Mouse (Mus musculus) testis, adult 2 months (tissue): ENCODE measurements around the gene Gfap. TPM values are rescaled to one million over a fixed set of nuclear protein-coding genes. Genes with fewer than 3 reads are reported as not detected.

Experiments
- H3K27ac ChIP-seq: fragments of 200-500 bp; 2 replicates; pipeline ENCODE4 v1.5.1; 2012; ENCODE audit warnings: low read depth, low read length; ENCODE audit not compliant: control insufficient read depth, insufficient read depth
- H3K27me3 ChIP-seq: fragments of 200-500 bp; 2 replicates; pipeline ENCODE4 v1.6.1; 2012; ENCODE audit warnings: mild to moderate bottlenecking, low read length, moderate library complexity; ENCODE audit not compliant: control insufficient read depth, insufficient read depth
- H3K36me3 ChIP-seq: fragments of 200-500 bp; 2 replicates; pipeline ENCODE4 v1.6.1; 2012; ENCODE audit warnings: mild to moderate bottlenecking, low read length; ENCODE audit not compliant: control insufficient read depth, insufficient read depth
- H3K4me1 ChIP-seq: fragments of 200-500 bp; 2 replicates; pipeline ENCODE4 v1.6.1; 2012; ENCODE audit warnings: low read length; ENCODE audit not compliant: control insufficient read depth, insufficient read depth
- H3K4me3 ChIP-seq: fragments of 200-500 bp; 2 replicates; pipeline ENCODE4 v1.5.1; 2012; ENCODE audit warnings: low read depth, mild to moderate bottlenecking, low read length, moderate library complexity, mixed read lengths; ENCODE audit not compliant: control insufficient read depth
- CTCF ChIP-seq: fragments of 200-500 bp; IDR thresholded peaks from 2 replicates; pipeline ENCODE4 v1.5.1; 2012; ENCODE audit warnings: low read depth, mild to moderate bottlenecking, inconsistent platforms, low read length, moderate library complexity; ENCODE audit not compliant: control insufficient read depth, insufficient read depth, insufficient replicate concordance
- POLR2A ChIP-seq: fragments of 200-500 bp; IDR thresholded peaks from 2 replicates; pipeline ENCODE4 v1.6.1; 2012; ENCODE audit warnings: low read depth, mild to moderate bottlenecking, inconsistent platforms, low read length, moderate library complexity; ENCODE audit not compliant: control insufficient read depth
- polyA plus RNA-seq: library from polyadenylated mRNA; depleted of rRNA; stranded (reverse); fragments of >200 nt; gene quantifications from 2 replicates; pipeline ENCODE4 v1.2.3, GENCODE M21; 2012

The Gfap gene
- polyA plus RNA-seq, 1 experiment = 0.62 TPM

DNA sequence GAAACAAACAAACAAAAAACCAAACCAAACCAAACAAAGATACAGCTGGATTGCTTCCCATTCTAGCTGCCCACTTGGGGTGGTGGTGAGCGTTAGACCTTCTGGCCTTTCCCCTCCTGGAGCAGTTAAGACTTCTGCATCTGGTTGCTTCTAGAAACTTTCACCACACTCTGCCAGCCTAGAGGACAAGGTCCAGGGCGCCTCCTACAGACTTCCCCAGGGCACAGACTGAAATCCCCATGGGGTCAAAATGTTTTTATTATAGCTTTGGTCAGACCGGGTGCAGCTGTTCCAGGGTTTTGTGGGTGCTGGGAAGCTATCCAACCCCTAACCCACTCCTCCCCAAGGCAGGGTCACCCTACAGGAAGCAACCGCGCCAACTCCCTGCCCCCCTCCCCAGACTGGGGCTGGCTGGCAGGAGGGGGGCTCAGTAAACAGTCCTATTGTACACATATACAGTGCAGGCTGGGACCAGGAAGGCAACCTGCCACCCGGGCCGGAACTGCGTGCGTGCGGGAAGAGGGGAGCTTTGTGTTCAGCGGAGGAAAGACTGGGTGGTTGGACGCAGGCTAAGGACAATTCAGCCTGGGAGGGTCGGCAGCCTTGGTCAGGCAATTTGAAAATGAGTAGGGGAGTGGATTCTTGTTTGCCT is 38.4 kb upstream of the Gfap start:
- Histone ChIP-seq H3K36me3 (no peaks in the 10 kb centered on the region), H3K27me3 (no peaks in the 10 kb centered on the region), H3K4me3 (peak overlapping the region; percentile 21; the same call in 1 of the 2 replicates), H3K4me1 (peaks cover 3% of the 10 kb centered on the region), H3K27ac (no peak overlapping the region)
- TF ChIP-seq CTCF (no peak), POLR2A (no peak)

DNA sequence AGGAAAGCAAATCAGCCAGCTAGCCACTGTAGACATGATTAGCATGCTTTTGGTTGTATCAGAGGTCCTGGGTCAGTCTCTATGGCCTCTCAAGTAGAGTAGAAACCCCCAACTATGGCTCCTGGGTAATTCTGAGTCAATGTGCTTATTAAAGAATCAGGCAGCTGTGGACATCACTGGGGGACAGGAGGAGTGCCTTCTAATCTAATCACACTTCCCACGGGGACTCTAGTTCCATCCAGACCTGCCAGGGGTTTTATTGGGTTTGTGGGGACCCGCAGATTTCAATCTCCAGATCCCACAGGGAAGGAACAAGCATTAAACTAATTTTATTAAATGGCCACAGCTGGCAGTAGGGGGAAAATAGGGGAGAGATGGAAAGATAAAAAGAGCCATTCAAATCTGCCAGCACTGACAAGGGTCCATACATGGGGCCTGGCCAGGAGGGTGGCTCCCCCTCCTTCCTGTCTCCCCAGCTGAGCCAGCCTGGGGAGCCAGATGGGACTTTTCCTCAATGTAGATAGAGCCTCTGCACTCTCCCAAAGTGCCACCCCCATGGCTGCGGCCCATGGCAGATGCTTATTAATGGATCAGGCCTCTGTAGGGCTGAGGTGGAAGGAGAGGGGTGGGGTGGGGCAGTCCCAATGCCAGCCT is 36.9 kb upstream of the Gfap start:
- no peaks in the 10 kb centered on the region for H3K27me3 ChIP-seq
- peaks cover 4% of the 10 kb centered on the region for H3K4me1 ChIP-seq
- H3K4me3 ChIP-seq = no peak overlapping the region
- TF ChIP-seq POLR2A = no peak
- no peak overlapping the region for H3K27ac ChIP-seq
- no peaks in the 10 kb centered on the region for H3K36me3 ChIP-seq

DNA sequence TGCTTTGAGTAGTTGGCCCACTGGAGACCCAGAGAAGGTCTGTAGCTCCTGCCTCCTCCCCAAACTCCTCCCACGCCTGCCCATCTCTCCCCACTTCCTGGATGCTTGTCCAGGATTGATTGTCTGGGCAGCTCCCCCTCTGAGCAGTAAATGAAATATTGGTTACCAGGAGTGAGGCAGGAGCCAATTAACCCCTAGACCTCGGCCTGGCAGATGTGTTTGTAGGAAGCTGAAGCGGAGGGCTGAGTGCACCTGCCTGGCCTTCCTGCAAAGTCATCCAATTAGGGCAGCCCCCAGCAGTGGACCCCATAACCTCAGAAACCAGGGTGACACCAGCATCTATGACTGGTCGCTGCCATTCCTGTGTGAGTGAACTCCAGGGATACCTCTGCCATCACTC is 35.6 kb upstream of the Gfap start:
- Histone ChIP-seq H3K4me3 (no peak overlapping the region), H3K36me3 (no peaks in the 10 kb centered on the region), H3K27ac (no peak overlapping the region), H3K4me1 (peaks cover 8% of the 10 kb centered on the region), H3K27me3 (no peaks in the 10 kb centered on the region)
- no peak for TF ChIP-seq CTCF
- no peak for TF ChIP-seq POLR2A

DNA sequence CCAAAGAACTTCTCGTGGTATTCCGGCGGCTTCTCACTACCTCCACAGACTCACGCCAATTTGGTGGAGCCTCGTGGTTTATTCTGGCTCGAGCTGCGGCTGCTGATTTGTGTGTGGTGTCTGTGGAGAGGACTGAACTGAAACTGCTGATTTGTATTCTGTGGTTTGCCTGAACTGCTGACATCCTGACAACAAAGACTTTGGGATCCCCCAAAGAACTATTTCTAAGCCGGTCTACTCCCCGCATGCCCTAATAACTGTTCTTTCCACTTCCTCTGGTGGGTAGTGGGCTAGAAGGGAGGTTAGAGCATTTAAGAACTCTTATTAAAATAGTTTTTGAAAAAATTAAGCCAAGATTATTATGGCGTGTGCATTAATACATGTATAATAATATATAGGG is 30.0 kb upstream of the Gfap start:
- Histone ChIP-seq H3K36me3 (no peaks in the 10 kb centered on the region), H3K4me3 (no peak overlapping the region), H3K27me3 (no peaks in the 10 kb centered on the region), H3K4me1 (peaks cover 5% of the 10 kb centered on the region), H3K27ac (no peak overlapping the region)
- TF ChIP-seq POLR2A = no peak
- no peak for TF ChIP-seq CTCF

DNA sequence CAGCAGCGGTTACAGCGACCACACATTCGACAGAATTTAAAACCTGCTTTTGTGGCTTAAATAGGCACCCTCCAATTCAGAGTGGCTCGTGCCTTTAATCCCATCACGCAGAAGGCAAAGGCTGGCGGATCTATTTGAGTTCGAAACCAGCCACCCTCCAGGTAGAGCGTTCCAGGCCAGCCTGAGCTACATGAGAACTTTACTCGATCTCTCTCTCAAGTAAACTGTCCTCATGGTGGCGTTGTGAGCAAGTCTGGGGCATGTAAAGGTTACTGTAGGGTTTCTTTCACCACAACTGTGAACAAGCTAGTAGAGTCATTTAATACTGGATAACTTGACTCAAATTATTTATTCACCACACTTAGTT is 24.6 kb upstream of the Gfap start:
- Histone ChIP-seq H3K36me3 (no peaks in the 10 kb centered on the region), H3K4me3 (peak overlapping the region; percentile 89)

DNA sequence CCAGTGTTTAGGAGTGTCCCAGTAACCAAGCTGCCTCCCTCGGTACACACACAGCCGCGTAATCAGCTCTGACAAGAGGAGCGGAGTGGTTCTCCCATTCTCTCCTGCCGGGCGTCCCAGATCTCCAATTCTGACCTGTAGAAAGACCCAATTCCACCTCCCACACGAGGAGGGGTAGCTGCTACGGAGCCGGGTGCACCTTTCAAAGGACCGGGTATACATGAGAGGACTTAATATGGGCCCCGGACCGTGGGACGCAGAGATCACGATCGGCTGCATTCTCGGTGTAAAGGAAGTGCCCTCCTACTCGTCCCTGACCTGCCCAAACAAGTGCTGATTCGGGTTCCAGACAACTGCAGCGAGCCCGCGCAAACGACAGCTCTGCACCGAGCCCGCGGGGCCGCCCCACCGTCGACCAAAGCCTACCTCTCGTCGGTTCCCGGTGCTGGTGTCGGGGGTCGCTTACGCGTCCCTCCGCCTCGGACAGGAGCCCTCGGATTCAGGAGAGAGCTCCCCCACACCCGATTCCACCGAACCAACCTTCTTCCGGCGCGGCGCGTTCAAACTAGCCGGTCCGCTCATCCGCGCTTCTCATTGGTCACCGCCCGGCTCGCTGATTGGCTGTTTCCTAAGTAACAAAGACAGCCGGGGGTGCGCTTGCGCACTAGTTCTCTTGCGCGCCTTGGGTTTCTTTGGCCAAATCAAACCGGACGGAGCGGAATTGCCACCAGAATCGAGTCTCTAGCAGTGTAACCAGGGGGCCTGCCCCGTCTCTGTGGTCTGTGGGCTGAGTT is 24.0 kb upstream of the Gfap start, which contains the start of gene Kif18b:
TSS of gene Kif18b (minus strand) at position 568 of the 794 bp plus-strand sequence.
- peak within 1 kb of the TSS; percentile 89 for H3K4me3 ChIP-seq
- no peaks in the 10 kb centered on the region for H3K27me3 ChIP-seq
- TF ChIP-seq CTCF (no peak), POLR2A (peak; percentile 33; the same call in 1 of the 2 replicates)
- H3K36me3 ChIP-seq = no peaks in the 10 kb centered on the region
- peak within 1 kb of the TSS; percentile 85 for H3K27ac ChIP-seq
- H3K4me1 ChIP-seq = peaks cover 3% of the 10 kb centered on the region; the same call in 1 of the 2 replicates

More for the DNA sequence above, 24.6 kb upstream of the Gfap start:
- Histone ChIP-seq H3K4me1 (peaks cover 3% of the 10 kb centered on the region; the same call in 1 of the 2 replicates), H3K27ac (peak overlapping the region; percentile 85), H3K27me3 (no peaks in the 10 kb centered on the region)
- TF ChIP-seq POLR2A (no peak; the same call in 1 of the 2 replicates), CTCF (0 out of 2 replicates have a peak, but pooled peaks have one; percentile 7)

DNA sequence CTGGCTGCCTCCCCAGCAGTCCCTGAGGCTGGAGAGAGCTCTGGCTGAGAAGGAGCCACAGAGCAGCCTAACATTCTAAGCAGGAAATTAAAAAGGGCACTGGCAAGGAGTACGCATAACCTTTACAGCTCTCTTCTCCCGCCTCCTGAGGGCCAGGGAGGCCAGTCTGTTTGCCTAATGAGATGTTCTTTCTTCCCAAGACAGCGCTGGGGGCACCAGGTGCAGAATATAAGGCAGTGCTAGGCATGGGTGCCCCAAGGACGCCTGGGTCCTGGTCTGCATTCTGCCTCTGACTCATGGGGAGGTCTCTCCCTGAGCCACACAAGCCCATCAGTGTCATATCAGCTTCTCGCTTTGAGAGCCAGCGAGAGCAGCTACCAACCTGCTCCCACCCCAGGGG is 20.8 kb upstream of the Gfap start:
- Histone ChIP-seq H3K27me3 (no peaks in the 10 kb centered on the region), H3K4me1 (peaks cover 3% of the 10 kb centered on the region; the same call in 1 of the 2 replicates), H3K27ac (no peak overlapping the region), H3K36me3 (no peaks in the 10 kb centered on the region), H3K4me3 (no peak overlapping the region)
- TF ChIP-seq POLR2A (no peak), CTCF (no peak)
